Mouse (Mus musculus): ENCODE results near the gene Cfap44. TPM values are rescaled to one million over a fixed set of nuclear protein-coding genes. Genes with fewer than 3 reads are reported as not detected.

Cfap44 gene
- polyA plus RNA-seq (2015; fragmentation: Nextera tagmentation; extraction: Ambion mirVana): 0.04 and 0.10 TPM in 2 replicates

DNA sequence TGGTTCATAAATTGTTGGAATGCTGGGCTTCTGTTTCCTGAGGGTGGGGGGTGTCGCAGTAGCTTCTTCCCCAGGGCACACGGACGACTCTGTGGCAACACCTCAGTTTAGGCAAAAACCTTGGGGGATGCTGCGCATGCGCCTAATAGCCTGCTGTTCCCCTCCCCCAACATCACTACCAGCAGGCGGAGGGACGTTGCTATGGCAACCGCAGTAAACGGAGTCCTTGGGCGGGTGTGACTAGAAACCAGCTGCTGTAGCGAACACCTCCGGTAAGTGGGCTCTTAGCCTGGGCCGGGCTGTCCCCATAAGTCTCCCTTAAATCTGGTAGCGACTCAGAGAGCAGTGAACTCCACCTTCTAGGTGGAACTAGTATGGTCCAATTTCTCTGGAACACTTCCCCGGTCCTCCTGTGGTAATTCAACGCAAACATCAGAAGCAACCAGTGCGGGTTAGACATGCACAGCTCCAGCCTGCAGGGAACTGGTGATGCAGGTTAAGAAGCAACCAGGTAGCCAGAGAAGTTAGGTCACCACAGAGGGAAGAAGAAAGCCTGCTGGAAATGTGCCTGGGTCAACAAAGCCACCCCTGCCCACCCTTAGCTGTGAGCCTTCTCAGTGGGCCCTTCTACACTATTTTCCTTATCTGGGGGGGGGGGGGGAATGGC lies at the start of gene Cfap44:
Cfap44 (plus strand) TSS at position 220 of the 667 bp plus-strand sequence.

DNA sequence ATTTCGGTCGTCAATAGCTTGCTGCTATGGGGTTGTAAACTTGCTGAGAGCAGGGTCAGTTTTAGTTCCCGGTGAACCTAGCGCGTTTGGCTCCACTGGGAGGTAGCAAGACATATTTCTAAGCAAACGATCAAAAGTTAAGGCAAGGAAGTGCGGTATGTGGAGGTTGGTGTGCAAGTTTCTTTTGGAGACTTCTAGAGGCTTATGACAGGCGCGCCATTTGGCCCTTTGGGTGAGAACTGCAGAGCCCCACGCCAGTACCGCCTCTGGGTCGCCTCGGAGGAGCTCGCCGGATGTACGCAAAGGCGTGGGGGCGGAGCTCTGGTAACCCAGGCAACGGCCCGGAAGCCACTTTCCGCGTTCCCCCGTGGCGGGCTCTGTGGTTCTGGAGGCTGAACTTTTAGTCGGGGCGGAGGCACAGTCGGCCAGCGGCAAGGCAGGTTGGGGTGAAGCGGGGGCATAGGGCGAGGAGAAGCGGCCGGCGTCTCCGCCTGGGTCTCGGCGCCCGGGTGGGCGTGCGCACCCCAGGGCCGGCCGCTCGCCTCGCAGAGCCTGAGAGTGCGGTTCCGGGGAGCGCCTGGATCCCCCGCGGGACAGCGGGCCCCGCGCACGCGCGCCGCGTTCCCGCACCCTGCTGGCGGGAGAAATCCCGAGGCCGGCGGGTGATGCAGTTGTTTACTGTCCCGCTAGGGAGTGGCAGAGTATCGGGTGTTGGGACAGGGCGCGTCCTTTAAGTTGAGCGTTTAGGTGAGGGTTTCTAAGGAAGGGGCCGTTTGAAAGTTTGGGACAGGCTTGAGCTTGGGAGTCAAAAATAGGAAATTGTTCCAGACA lies 47.3 kb upstream of the Cfap44 start, which contains the start of gene Spice1:
Spice1 (plus strand) TSS at position 51 of the 831 bp plus-strand sequence.

Other genes with a start within 250 kb of the Cfap44 start
- gene Usf3, start 221.6 kb upstream of the Cfap44 start, polyA plus RNA-seq (2015; fragmentation: Nextera tagmentation; extraction: Ambion mirVana): 3.4 and 3.6 TPM in 2 replicates
- gene Sidt1, start 61.6 kb upstream of the Cfap44 start, polyA plus RNA-seq (2015; fragmentation: Nextera tagmentation; extraction: Ambion mirVana): 0.14 and 0.38 TPM in 2 replicates
- 10.0 and 10.9 TPM in 2 replicates for gene Spice1, start 47.7 kb upstream of the Cfap44 start, polyA plus RNA-seq (2015; fragmentation: Nextera tagmentation; extraction: Ambion mirVana)
- 3.1 and 4.5 TPM in 2 replicates for gene Boc, start 164.1 kb downstream of the Cfap44 start, polyA plus RNA-seq (2015; fragmentation: Nextera tagmentation; extraction: Ambion mirVana)